Mouse (Mus musculus) G1E (cell line): ENCODE measurements around the gene Radil.

Experiments
- CTCF ChIP-seq: IDR thresholded peaks from 2 replicates; pipeline ENCODE4 v1.5.1; 2012; ENCODE audit warnings: low read depth, low read length, inconsistent platforms, mixed read lengths
- GATA1 ChIP-seq: IDR thresholded peaks from 2 replicates; pipeline ENCODE4 v1.6.1; 2012; ENCODE audit warnings: borderline replicate concordance, low read length, inconsistent platforms, mixed read lengths
- GATA2 ChIP-seq: IDR thresholded peaks from 2 replicates; pipeline ENCODE4 v1.6.1; 2012; ENCODE audit warnings: low read depth, low read length, inconsistent platforms, borderline replicate concordance
- POLR2AphosphoS5 ChIP-seq: IDR thresholded peaks from 2 replicates; pipeline ENCODE4 v1.6.1; 2012; ENCODE audit warnings: low read depth, low read length, inconsistent platforms; ENCODE audit not compliant: insufficient replicate concordance
- TAL1 ChIP-seq: conservative IDR thresholded peaks from 2 replicates; pipeline ENCODE4 v1.6.1; 2012; ENCODE audit warnings: low read depth, low read length, inconsistent platforms, mixed read lengths

DNA sequence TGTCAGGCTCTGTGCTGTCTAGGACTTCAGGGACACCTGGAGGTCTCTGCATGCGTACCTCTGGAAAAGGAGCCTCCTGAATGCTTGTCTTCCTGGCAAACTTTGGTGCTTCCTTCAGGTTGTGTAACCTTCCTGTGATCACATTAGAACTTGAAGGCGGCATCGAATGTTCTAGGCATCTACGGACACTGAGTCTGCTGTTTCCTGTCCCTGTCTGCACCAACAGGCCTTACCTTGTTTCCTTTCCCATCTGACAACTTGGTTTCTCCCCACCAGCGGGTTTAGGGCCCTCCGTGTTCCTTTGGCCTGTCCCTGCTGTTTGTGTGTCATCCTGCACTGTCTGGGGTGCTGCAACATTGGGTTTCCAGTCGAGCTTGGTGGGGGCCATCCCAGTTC lies 108.9 kb downstream of the Radil start:
- no peak for TF ChIP-seq CTCF
- TF ChIP-seq GATA1: no peak
- no peak for TF ChIP-seq TAL1
- TF ChIP-seq POLR2AphosphoS5: no peak
- TF ChIP-seq GATA2: no peak
